Mouse (Mus musculus) G1E-ER4 (cell line): Measurements from ENCODE around the gene Tldc1. TPM values are rescaled to one million over a fixed set of nuclear protein-coding genes. Genes with fewer than 3 reads are reported as not detected.

Experiments used
- GATA1 ChIP-seq: IDR thresholded peaks from one replicate; pipeline ENCODE4 v1.8.0; 2012; ENCODE audit warnings: low read length, inconsistent platforms
- polyA plus RNA-seq: library from polyadenylated mRNA; stranded (reverse); fragments of >175 nt; gene quantifications from 2 replicates; pipeline ENCODE4 v1.2.3, GENCODE M21; 2012

Tldc1 gene
- polyA plus RNA-seq, 1 experiment = 6.4 TPM

- no peak for TF ChIP-seq GATA1
These were observed 21.7 kb downstream of the Tldc1 start for GRCm38 (mm10) chr8:119756538-119756937.

GRCm38 (mm10) chr8:119756147-119756461 lies 22.1 kb downstream of the Tldc1 start:
- TF ChIP-seq GATA1 = no peak

- no peak for TF ChIP-seq GATA1
These were observed 22.7 kb downstream of the Tldc1 start for GRCm38 (mm10) chr8:119755238-119756146.

- TF ChIP-seq GATA1 = no peak
These were observed 33.6 kb downstream of the Tldc1 start for GRCm38 (mm10) chr8:119744604-119745003.

GRCm38 (mm10) chr8:119743291-119744026 lies 34.8 kb downstream of the Tldc1 start:
- TF ChIP-seq GATA1 = no peak

GRCm38 (mm10) chr8:119742409-119742808 lies 35.8 kb downstream of the Tldc1 start:
- no peak for TF ChIP-seq GATA1

GRCm38 (mm10) chr8:119740634-119741033 lies 37.6 kb downstream of the Tldc1 start:
- no peak for TF ChIP-seq GATA1

GRCm38 (mm10) chr8:119738129-119738907 lies 39.9 kb downstream of the Tldc1 start:
- TF ChIP-seq GATA1 = no peak

- no peak for TF ChIP-seq GATA1
These were observed 40.9 kb downstream of the Tldc1 start for GRCm38 (mm10) chr8:119737093-119737900.

GRCm38 (mm10) chr8:119736348-119736917 lies 41.8 kb downstream of the Tldc1 start:
- no peak for TF ChIP-seq GATA1

- TF ChIP-seq GATA1 = no peak
These were observed 46.1 kb downstream of the Tldc1 start for GRCm38 (mm10) chr8:119732072-119732471.

- TF ChIP-seq GATA1 = no peak
These were observed 49.8 kb downstream of the Tldc1 start for GRCm38 (mm10) chr8:119728351-119728895.

GRCm38 (mm10) chr8:119727093-119727492 lies 51.1 kb downstream of the Tldc1 start:
- no peak for TF ChIP-seq GATA1

GRCm38 (mm10) chr8:119724596-119724995 lies 53.6 kb downstream of the Tldc1 start:
- no peak for TF ChIP-seq GATA1
